Mouse (Mus musculus) NIH3T3 (cell line): Measurements from ENCODE around the gene Ttc25.

Experiments
- DNase-seq: peaks from one replicate; pipeline ENCODE4 v3.0.0-alpha.2; 2012; ENCODE audit warnings: low read depth

The Ttc25 gene

GRCm38 (mm10) chr11:100544832-100545745 lies at the start of gene Ttc25:
Gene Ttc25, plus strand, starts transcription at chr11:100545607.
- DNase-seq, result peak; percentile 94

GRCm38 (mm10) chr11:100500241-100500640 lies 45.2 kb upstream of the Ttc25 start:
- DNase-seq, result no peak

DNA sequence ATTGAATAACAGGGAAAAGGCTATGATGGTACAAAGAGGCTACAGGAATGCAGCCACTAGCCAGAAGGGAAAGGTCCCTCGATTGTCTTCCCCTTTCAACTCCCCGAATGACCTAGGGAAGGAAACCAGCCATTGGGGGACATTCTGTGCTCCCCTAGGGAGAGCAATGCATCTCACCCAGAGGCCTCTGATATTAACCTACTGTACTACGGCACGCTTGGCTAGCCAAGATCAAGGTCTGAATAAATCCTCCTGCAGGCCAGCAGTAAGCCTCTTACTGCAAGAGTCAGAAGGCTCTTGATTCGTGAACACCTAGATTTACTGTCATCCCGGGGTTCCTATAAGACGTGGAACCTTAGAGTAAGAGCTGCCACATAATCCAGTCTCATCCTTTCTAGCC lies 44.8 kb upstream of the Ttc25 start:
- DNase-seq, result no peak

DNA sequence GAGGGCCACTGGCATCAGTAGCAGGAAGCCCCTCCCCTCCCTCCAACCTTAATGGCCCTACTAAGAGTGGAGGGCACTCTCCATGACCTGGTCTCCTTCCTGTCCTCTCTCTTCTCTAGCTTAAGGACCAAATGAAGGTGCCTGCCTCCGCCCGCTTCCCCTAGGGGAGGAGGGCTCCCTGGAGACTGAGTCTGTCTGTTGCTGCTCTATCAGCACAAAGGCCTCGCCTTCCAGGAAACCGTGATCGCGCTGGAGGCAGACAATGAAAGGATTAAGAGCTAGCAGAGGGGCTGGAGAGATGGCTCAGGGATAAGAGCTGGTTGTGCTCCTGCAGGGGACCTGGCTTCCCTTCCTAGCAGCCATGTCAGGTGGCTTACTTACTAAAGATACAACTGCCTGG lies 44.1 kb upstream of the Ttc25 start:
- no peak for DNase-seq

- DNase-seq, result no peak
Measured at GRCm38 (mm10) chr11:100504990-100505660, 40.3 kb upstream of the Ttc25 start.

DNA sequence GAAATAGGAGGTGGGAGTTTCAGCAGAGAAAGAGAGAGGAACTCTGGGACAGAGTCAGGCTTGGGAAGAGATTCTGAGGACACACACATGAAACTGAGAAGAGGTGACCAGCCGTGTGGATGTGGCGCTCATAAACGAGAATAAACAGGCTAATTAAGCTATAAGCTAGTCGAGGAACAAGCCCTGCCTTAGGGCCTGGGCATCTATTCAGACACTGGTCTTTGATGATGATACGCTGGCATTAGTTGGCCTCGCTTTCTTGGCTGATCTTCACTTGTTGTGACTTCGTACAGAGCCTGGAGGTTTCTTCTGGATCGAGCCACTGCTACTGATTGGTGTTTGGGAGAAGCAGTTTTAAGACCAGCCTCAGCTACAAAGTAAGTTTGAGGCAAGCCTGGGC lies 39.4 kb upstream of the Ttc25 start:
- no peak for DNase-seq

- DNase-seq, result peak; percentile 31
Measured at GRCm38 (mm10) chr11:100510556-100510955, 34.9 kb upstream of the Ttc25 start.

- DNase-seq, result peak; percentile 73
Measured at GRCm38 (mm10) chr11:100512384-100512783, 33.0 kb upstream of the Ttc25 start.

DNA sequence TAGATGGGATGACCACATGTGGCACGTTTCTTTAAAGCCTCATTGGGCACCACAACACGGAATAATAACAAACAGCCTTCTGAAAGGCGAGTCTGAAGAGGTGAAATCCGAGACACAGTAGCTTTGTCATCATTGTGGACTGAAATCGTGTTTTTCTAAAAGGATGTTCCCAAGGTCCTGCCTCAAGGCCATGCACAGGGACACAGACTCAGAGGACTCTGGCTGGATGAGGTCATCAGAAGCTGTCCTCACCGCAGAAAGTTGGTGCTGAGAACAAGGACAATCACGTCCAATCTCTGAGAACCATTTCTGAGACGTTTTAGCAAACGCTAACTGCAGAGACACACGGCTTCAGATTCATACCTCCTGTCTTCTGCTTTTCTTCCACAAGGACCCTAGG lies 31.7 kb upstream of the Ttc25 start:
- no peak for DNase-seq

GRCm38 (mm10) chr11:100515061-100515460 lies 30.3 kb upstream of the Ttc25 start:
- DNase-seq, result no peak

DNA sequence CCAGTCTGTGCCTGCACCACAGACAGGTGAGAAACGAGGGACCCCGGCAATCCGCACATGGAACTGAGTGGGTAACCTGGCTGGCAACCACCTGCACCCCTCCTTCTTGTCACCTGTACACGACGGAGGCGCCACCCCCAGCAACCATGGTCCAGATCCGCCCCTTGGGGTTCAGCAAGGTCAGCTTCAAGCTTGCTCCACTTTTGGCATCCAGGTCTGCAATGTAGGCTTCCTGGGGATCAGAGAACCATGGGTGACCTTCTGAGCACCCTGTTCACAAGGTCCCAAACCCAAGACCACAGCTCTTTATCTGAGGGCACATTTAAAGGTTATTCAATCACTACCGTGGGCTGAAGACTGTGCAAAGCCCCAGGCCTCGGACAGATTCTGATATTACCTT lies 29.6 kb upstream of the Ttc25 start:
- no peak for DNase-seq

GRCm38 (mm10) chr11:100516291-100516690 lies 29.1 kb upstream of the Ttc25 start:
- DNase-seq, result no peak

GRCm38 (mm10) chr11:100518188-100518591 lies 27.2 kb upstream of the Ttc25 start:
- no peak for DNase-seq

DNA sequence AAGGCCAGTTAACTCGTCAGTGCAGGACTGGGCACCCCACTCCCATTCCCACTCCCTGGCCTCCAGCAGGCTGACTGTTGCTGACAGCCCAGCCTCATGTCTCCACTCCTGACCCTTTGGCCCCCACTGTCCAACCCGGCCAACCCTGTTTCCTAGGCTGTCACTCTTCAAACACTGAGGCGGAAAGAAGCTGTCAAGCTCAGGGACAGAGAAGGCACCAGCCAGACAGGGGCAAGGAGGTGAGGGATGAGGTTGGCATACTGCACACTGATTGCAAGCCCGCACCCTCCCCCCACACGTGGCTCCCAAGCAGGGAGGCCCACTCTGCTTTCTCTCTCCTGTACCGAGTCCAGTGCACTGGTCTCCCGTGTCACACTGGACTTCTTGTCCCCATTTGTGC lies 26.2 kb upstream of the Ttc25 start:
- DNase-seq, result no peak

DNA sequence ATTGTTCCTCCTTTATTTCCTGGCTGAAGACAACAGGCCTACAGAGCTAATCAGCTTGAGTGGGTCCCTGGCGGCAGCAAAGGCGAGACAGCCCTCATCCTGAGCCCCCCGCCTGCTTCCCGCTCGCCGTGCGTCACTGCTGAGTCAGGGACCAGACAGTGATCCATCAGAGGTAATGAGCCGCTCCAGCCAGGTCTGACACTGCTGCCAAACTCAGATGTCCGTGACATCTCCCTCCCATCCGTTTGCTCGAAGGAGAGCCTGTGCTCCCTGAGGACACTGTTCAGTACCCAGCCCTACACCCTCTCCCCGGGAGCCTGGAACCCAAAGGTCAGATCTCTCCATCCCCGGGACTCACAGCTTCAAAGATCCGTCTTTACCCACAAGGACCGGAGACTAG lies 24.6 kb upstream of the Ttc25 start:
- no peak for DNase-seq

GRCm38 (mm10) chr11:100524358-100524757 lies 21.0 kb upstream of the Ttc25 start:
- DNase-seq, result peak; percentile 82

GRCm38 (mm10) chr11:100524987-100525630 lies 20.3 kb upstream of the Ttc25 start:
- DNase-seq, result no peak

DNA sequence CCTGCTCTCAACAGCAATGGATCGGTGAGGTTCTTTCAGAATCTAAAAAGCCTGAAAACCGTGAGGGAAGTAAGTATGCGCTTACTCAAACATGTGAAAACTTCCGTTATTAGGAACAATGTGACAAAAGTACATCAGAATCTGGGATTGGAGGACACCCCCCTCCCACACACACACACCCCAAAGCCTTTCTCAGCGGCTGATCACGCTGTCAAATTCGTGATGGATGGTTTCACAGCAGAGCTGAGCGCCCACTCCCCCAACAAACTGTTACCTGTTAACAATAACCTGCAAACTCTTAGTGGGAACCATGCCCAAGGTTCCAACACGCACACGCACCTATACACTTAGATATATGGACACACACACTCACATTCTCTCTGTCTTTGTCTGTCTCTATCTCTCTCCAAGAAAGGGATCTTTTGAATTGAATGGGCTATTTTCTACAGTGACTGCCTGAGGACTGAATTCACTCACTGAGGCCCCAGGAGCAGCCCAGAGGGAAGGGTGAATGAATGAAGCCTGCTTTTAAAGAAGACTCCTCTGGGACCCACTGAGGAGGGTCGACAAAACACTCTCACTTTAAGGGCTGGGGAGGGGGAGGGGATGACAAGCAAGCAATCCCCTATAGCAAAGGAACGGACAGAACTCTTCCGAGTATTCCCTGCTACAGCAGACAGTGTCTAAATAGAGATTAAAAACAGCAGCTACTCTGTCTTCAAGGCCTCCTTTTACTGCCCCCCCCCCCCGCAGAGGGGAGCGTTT lies 19.2 kb upstream of the Ttc25 start:
- no peak for DNase-seq

GRCm38 (mm10) chr11:100527066-100527457 lies 18.3 kb upstream of the Ttc25 start:
- DNase-seq, result peak; percentile 74

DNA sequence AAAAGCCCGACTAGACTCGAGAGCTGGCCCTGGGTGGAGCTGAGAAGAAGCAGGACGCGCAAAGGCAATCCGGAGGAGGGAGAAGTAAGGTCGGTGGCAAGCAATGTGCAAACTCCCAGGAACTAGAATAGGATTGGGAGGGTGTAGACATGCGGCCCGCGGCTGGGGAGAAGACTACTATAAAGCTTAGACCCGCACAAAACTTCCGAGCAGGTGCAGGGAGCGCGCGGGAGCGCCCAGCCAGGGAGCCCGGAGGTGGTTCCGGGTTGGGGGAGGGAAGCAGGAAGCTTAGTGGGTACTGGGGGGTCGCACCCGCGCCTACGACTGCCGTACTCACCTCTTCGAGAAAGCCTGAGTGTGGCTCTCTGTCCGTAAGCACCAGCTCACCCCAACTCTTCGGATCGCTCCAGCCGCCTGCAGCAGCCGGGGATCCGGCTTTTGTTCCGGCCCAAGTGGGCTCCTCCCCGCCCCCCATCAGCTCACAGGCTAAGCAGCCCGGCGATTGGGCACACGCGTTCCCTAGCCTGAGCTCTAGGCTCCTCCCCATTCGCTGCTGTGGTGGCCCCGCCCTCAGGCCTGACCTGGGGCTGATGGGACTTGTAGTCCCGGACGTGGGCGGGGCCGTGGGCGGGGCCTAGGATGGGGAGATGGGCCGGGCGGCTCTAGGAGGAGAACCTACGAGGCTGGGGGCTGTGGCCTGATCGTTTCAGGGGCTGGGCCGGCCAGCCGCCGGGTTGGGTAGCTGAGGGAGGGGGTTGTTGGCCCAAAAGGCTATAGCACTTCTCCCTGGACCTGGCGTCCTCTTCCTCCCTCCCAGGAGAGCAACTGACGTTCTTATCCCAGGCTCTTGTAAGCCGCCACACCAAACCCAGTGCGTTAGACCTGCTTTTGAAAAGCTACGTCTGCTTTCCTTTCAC lies 17.7 kb upstream of the Ttc25 start, which contains the start of gene Acly:
Gene Acly, minus strand, starts transcription at position 543 of the 917 bp plus-strand sequence.
- DNase-seq, result peak; percentile 100
